Mouse (Mus musculus) liver, adult 2 months (tissue): ENCODE measurements around the gene Amn1. TPM values are rescaled to one million over a fixed set of nuclear protein-coding genes. Genes with fewer than 3 reads are reported as not detected.

Experiments
- DNase-seq: peaks from one replicate; pipeline ENCODE4 v3.0.0-alpha.2; 2011; ENCODE audit warnings: low read depth, low spot score; ENCODE audit errors: extremely low read depth
- H3K27ac ChIP-seq: fragments of 200-500 bp; replicated peaks from 2 replicates; pipeline ENCODE4 v1.5.1; 2012; ENCODE audit warnings: low read depth, mild to moderate bottlenecking, control low read depth, inconsistent platforms, low read length; ENCODE audit not compliant: insufficient read depth
- H3K27me3 ChIP-seq: fragments of 200-500 bp; 2 replicates; pipeline ENCODE4 v1.6.1; 2012; ENCODE audit warnings: mild to moderate bottlenecking, moderate library complexity, low read length, inconsistent platforms; ENCODE audit not compliant: control insufficient read depth, insufficient read depth
- H3K36me3 ChIP-seq: fragments of 200-500 bp; 2 replicates; pipeline ENCODE4 v1.6.1; 2012; ENCODE audit warnings: low read length, inconsistent platforms; ENCODE audit not compliant: control insufficient read depth, insufficient read depth
- H3K4me1 ChIP-seq: fragments of 200-500 bp; 2 replicates; pipeline ENCODE4 v1.6.1; 2011; ENCODE audit warnings: low read length; ENCODE audit not compliant: control insufficient read depth, insufficient read depth
- H3K4me3 ChIP-seq: fragments of 200-500 bp; 2 replicates; pipeline ENCODE4 v1.5.1; 2011; ENCODE audit warnings: low read depth, mild to moderate bottlenecking, control low read depth, low read length, moderate library complexity; ENCODE audit not compliant: insufficient read depth
- H3K79me2 ChIP-seq: fragments of 200-500 bp; 2 replicates; pipeline ENCODE4 v1.6.1; 2012; ENCODE audit warnings: inconsistent platforms, mild to moderate bottlenecking, low read length, moderate library complexity; ENCODE audit not compliant: control insufficient read depth, insufficient read depth
- H3K9ac ChIP-seq: fragments of 200-500 bp; 2 replicates; pipeline ENCODE4 v1.6.1; 2012; ENCODE audit warnings: low read depth, mild to moderate bottlenecking, control low read depth, inconsistent platforms, low read length
- CTCF ChIP-seq: fragments of 200-500 bp; IDR thresholded peaks from 2 replicates; pipeline ENCODE4 v1.5.1; 2011; ENCODE audit warnings: low read depth, low read length, control low read depth
- POLR2A ChIP-seq: fragments of 200-500 bp; IDR thresholded peaks from 2 replicates; pipeline ENCODE4 v1.6.1; 2011; ENCODE audit warnings: low read length, control low read depth; ENCODE audit not compliant: insufficient read depth; ENCODE audit errors: extremely low read depth
- WGBS: fragments of 180-500 bp; shearing (Covaris S2); methylation state at CpG from one replicate; pipeline ENCODE4 v1.1.7; 2018; 5-methylcytosine and 5-hydroxymethylcytosine counted together
- polyA plus RNA-seq: library from polyadenylated mRNA; depleted of rRNA; stranded (reverse); fragments of >200 nt; gene quantifications from 2 replicates; pipeline ENCODE4 v1.2.3, GENCODE M21; 2012
- total RNA-seq: library from RNA; depleted of rRNA; stranded (reverse); fragments of >200 nt; gene quantifications from 2 replicates; pipeline ENCODE4 v1.2.3, GENCODE M21; 2014

The Amn1 gene
- total and polyA plus RNA-seq, 2 experiments = 4.2 to 12.2 TPM

- 88% methylated on average over 2 of the region's 2 CpGs for WGBS
- DNase-seq = no peak
- no peaks in the 10 kb centered on the region for H3K27me3 ChIP-seq
- H3K79me2 ChIP-seq = no peaks in the 10 kb centered on the region
- TF ChIP-seq CTCF (no peak), POLR2A (no peak)
- no peak overlapping the region for H3K4me3 ChIP-seq
- no peak overlapping the region for H3K9ac ChIP-seq
- peaks cover 34% of the 10 kb centered on the region for H3K4me1 ChIP-seq
- H3K27ac ChIP-seq = peak overlapping the region; percentile 82
- peaks cover 33% of the 10 kb centered on the region for H3K36me3 ChIP-seq
Observed at GRCm38 (mm10) chr6:149152119-149152518, 36.4 kb downstream of the Amn1 start.

- DNase-seq = peak; percentile 83
- TF ChIP-seq POLR2A (no peak), CTCF (no peak)
- H3K4me1 ChIP-seq = peaks cover 30% of the 10 kb centered on the region
- 49% methylated on average over 7 of the region's 7 CpGs for WGBS
- H3K4me3 ChIP-seq = no peak overlapping the region
- H3K79me2 ChIP-seq = no peaks in the 10 kb centered on the region
- H3K36me3 ChIP-seq = peaks cover 62% of the 10 kb centered on the region
- H3K27me3 ChIP-seq = no peaks in the 10 kb centered on the region
- H3K9ac ChIP-seq = no peak overlapping the region
- H3K27ac ChIP-seq = peak overlapping the region; percentile 64
Observed at GRCm38 (mm10) chr6:149148436-149149229, 39.9 kb downstream of the Amn1 start.

GRCm38 (mm10) chr6:149145143-149145542, 43.4 kb downstream of the Amn1 start:
- Histone ChIP-seq H3K27ac (peak overlapping the region; percentile 78), H3K36me3 (peaks cover 50% of the 10 kb centered on the region), H3K79me2 (peaks cover 3% of the 10 kb centered on the region; the same call in 1 of the 2 replicates), H3K4me3 (no peak overlapping the region), H3K4me1 (peaks cover 26% of the 10 kb centered on the region), H3K27me3 (no peaks in the 10 kb centered on the region), H3K9ac (peak overlapping the region; percentile 14; the same call in 1 of the 2 replicates)
- TF ChIP-seq CTCF = no peak
- TF ChIP-seq POLR2A = no peak
- peak; percentile 83 for DNase-seq
- WGBS = 41% methylated on average over 1 of the region's 1 CpGs

DNA sequence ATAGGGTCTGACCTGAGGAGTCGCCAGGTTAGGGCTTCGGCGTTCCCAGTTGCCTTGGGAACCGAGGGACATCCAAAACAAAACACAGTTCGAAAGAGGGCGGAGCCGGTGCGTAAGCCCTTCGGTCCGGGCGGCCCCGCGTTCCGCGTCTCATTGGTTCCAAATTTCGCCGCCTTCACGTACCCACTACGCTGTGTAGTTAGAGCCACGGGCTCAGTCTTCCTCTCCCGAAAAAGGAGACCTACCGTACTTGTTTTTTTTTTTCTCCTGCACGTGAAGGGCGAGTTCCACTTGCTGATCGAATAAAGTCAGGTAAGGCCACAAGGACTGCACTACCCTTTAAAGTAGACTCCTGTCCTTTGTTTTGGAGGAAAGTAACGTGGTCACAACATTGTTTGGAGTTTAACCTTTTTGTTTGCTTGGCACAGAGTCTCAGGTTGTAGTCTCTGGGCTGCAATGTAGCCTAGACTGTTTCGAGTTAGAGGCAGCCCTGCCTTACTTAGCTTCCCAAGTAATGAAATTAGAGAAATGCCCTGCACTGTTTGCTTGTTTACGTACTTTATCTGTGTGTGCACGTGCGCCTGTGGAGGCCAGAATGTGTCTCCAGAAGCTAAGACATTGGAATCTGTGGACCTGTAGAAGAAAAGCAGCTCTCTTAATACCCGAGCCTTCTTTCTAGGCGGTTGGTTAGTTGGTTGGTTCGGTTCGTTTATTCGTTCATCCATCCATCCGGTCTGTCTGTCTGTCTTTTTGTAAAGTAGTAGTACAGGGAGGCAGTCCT, 46.9 kb downstream of the Amn1 start:
- Histone ChIP-seq H3K4me3 (peak overlapping the region; percentile 63), H3K79me2 (peaks cover 3% of the 10 kb centered on the region; the same call in 1 of the 2 replicates), H3K36me3 (peaks cover 27% of the 10 kb centered on the region), H3K27me3 (no peaks in the 10 kb centered on the region), H3K4me1 (peaks cover 34% of the 10 kb centered on the region), H3K27ac (peak overlapping the region; percentile 94), H3K9ac (peak overlapping the region; percentile 88)
- TF ChIP-seq POLR2A (peak; percentile 53; the same call in 1 of the 2 replicates), CTCF (no peak)
- peak; percentile 97 for DNase-seq
- under 1% methylated on average over 36 of the region's 36 CpGs for WGBS

- Histone ChIP-seq H3K9ac (peak within 1 kb of the TSS; percentile 73), H3K27ac (peak within 1 kb of the TSS; percentile 99), H3K36me3 (peaks cover 8% of the 10 kb centered on the region), H3K4me1 (peaks cover 38% of the 10 kb centered on the region), H3K4me3 (peak within 1 kb of the TSS; percentile 63; the same call in 1 of the 2 replicates), H3K27me3 (no peaks in the 10 kb centered on the region), H3K79me2 (peaks cover 3% of the 10 kb centered on the region; the same call in 1 of the 2 replicates)
- WGBS = 15% methylated on average over 1 of the region's 1 CpGs
- TF ChIP-seq CTCF = no peak
- no peak for TF ChIP-seq POLR2A
- DNase-seq = peak; percentile 91
Observed at GRCm38 (mm10) chr6:149139471-149139870, 49.0 kb downstream of the Amn1 start, which contains the start of gene Etfbkmt. Etfbkmt (plus strand) TSS chr6:149139849.
